Mouse (Mus musculus) T-helper 1 cell (primary cell): ENCODE measurements around the gene Ttc9.

Source experiments
- in situ Hi-C: fragments of 300-600 bp; cut with MboI, MseI; formaldehyde crosslinking; loops from one replicate; pipeline ENCODE4 v1.15.1; 2025; ENCODE audit warnings: high pct_unique_total_duplicates

The Ttc9 gene

GRCm38 (mm10) chr12:81657321-81657720 is 26.3 kb downstream of the Ttc9 start:
- in situ Hi-C loops = no loop called here

DNA sequence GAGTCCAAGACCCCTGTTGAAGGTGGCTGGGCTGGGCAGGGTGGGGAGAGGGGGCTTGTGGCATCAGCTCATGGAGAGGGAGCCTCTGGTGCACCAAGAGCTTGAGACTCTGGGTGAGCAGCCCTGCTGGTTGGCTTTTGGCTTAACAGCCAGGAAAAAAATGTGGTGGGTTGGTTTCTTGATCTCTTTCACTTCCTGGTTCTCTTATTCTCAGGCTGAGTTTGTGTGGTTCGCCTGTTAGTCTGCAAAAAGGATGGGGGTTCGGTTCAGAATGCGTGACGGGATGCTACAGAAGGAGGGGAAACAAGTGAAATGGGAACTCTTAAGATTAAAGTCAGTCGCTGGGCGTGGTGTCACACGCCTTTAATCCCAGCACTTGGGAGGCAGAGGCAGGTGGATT is 27.0 kb downstream of the Ttc9 start:
- in situ Hi-C loops = no loop called here

- in situ Hi-C loops = no loop called here
These were observed 31.0 kb downstream of the Ttc9 start for GRCm38 (mm10) chr12:81662076-81662475.

GRCm38 (mm10) chr12:81663116-81663515 is 32.1 kb downstream of the Ttc9 start:
- in situ Hi-C loops = no loop called here

- in situ Hi-C loops = no loop called here
These were observed 32.9 kb downstream of the Ttc9 start for GRCm38 (mm10) chr12:81663906-81664305.

DNA sequence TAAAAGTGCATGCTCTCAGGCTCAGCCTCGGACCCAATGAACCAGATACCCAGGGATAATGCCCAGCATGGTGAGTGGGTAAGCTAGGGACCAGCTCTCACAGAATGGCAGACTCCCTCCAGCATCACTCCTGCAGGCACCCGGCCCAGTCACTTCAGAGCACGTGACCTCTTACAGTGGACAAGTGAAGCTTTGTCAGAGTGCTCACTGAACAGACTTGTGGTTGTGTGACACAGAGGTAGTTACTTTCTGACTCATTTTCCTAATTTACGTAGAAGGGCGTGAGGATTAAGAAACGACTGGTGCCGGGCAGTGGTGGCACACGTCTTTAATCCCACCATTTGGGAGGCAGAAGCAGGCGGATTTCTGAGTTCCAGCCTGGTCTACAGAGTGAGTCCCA is 37.4 kb downstream of the Ttc9 start:
- in situ Hi-C loops = no loop called here

DNA sequence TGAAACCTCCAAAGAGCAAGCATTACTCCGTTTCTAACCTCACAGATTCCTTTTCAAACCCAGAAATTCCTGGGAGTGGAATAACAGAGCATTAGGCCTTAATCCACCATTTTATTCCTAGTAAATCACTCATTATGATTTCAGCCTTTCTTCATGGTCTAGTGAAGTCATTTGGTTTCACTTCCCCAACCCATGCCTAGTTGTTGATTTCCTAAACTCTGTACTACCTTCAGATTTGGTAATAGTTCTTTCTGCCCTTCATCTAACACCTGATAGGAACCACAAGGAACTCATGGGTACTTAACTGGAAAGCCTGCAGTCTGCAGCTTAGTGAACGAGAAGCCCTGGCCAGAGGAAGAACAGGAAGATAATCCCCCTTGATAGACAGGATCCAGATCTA is 44.5 kb downstream of the Ttc9 start:
- in situ Hi-C loops = no loop called here

- in situ Hi-C loops = no loop called here
These were observed 48.9 kb downstream of the Ttc9 start for GRCm38 (mm10) chr12:81679807-81680529.

DNA sequence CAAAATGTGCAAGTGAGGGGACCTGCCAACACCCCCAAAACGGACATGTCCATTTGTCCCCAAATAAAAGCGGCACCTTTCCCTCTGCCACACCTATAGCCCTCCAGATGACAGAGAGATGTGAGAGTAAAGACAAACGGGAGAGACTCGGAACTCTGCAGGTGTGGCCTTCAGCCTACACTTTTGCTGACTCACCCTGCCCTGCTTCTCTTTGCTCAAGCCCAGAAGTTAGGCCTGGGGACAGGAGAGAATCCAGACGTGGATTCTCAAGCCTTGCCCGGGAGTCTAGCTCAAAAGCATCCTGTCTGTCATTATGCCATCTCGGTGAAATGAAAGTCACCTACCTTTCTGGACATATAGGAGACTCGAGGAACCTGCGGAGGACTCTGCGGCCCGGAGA is 52.3 kb downstream of the Ttc9 start:
- in situ Hi-C loops = no loop called here

DNA sequence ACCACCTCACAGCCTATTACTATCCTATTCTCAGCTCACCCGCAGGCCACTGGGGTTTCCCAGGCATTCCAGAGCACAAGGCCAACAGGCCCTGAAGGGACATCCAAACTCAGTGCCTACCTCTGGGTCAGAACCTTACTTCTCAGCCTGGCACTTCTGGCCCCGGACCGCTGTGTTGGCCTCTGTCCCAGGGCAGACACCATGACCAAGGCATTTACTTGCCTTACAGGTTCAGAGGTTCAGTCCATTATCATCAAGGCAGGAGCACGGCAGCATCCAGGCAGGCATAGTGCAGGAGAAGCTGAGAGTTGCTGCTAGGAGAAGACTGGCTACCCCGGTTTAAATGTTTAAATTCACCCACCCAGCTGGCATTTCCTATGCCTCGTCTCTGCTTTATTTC is 53.0 kb downstream of the Ttc9 start:
- in situ Hi-C loops = no loop called here

- in situ Hi-C loops = no loop called here
These were observed 54.9 kb downstream of the Ttc9 start for GRCm38 (mm10) chr12:81685981-81686380.

DNA sequence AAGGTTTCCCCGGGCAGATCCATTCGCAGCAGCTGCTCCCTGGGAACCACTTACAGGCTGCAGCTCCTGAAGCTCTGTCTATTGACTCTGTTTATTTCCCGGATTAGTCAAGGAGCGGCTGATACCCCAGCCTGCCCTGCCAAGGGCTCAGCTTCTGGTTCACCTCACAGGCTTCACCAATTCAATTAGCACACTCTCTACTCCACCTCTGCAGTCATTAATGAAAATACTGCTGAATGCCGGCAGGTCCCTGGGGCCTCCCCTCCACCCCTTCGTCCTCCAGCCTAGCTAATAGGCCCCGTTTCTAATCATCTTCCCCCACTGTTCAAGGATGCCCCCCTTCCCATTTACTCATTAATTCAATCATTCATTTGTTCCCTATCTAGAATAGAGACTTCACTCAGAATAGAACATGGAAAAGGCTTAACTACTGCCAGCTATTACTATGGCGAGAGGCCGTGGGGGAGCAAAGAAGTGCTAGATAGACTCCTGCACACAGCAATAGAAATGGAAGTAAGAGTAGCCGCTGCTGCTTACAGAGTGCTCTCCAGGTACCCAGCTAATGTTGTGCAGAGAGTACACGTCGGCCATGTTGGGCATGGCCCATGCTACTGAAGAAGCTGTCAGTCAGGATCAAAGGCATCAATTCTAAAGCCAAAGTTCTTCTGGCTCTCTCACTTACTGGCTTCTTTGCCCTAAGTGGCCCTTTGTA is 55.5 kb downstream of the Ttc9 start:
- in situ Hi-C loops = no loop called here

DNA sequence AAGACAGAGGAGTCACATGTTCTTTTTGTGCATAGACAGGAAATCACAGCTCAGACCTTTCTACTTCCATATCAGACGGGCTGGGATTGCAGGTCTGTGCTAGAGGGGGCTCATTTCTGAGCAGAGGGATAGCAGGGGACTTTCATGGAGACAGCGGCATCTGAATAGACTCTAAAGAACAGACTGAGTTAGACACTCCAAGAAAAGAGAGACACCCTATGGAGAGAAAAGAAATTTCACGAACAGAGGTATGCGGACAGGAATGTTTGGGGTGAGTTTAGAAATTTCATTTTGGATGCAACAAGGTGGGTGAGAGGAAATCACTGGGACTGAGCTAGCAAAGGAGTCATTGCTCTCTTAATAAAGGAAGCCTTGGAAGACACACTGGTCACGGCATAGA is 56.8 kb downstream of the Ttc9 start:
- in situ Hi-C loops = no loop called here

- in situ Hi-C loops = no loop called here
These were observed 57.5 kb downstream of the Ttc9 start for GRCm38 (mm10) chr12:81688537-81688936.

GRCm38 (mm10) chr12:81689505-81690056 is 58.5 kb downstream of the Ttc9 start:
- in situ Hi-C loops = no loop called here

GRCm38 (mm10) chr12:81690111-81690510 is 59.1 kb downstream of the Ttc9 start:
- in situ Hi-C loops = no loop called here

GRCm38 (mm10) chr12:81690751-81691150 is 59.7 kb downstream of the Ttc9 start:
- in situ Hi-C loops = no loop called here

DNA sequence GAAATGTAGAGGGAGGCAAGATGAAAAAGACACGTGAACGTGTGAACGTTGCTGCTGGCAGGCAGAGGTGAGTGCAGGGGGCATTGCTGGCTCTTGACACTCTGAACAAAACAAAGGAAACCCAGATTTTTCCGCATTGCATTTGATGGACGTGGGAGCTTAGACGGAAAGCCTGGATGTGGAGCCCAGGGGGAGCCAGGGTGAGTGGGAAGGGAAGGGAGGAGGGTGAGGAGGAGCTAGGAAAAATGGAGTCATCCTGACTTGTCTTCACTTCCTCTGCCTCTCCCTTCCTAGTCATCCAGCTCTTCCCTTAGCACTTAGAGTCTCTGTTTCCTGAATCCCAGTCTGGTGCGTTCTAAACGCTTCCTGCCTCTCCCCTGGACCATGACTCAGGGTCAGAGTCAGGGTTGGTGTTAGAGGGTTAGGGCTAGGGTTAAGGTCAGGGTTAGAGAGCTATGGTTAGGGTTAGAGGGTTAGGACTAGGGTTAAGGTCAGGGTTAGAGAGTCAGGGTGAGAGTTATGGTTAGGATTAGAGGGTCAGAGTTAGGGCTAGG is 60.2 kb downstream of the Ttc9 start:
- in situ Hi-C loops = no loop called here

GRCm38 (mm10) chr12:81698011-81698410 is 67.0 kb downstream of the Ttc9 start:
- in situ Hi-C loops = no loop called here

DNA sequence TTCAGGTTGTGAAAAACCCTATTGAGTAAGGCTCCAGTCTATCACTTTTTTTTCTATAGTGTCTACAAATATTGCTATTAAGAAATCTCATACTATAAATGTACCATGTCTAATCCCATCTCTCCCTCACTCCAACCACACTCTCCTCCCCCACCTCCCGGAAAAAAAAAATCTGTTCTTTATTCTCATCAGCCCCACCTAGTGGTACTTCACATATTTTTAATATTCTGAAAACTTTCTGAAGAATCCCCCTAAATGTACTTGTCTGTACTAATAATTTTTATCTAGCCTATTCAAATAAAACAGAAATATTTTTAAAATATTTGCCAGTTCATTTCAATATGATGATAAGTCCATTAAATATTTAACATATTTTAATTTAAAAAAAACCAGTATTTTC is 71.9 kb downstream of the Ttc9 start:
- in situ Hi-C loops = no loop called here

- in situ Hi-C loops = loop anchor here (5.0 kb wide), 1 partner anchor 95 kb away; no protein-coding TSS in a partner anchor
These were observed 81.6 kb downstream of the Ttc9 start for GRCm38 (mm10) chr12:81712618-81713017.
